Mouse (Mus musculus) brain, adult 2 months (tissue): Measurements from ENCODE around the gene Arhgap24.
A peak's percentile ranks its signal among the peaks of the same experiment; 100 is the strongest.

ENCODE experiments used
- DNase-seq: peaks from one replicate; pipeline ENCODE4 v3.0.0; 2011; ENCODE audit warnings: low read depth, low spot score

Gene Arhgap24

GRCm38 (mm10) chr5:102481215-102482211, at the start of gene Arhgap24:
Gene Arhgap24, plus strand, starts transcription at chr5:102481391.
- DNase-seq = peak; percentile 44

- no peak for DNase-seq
Observed at GRCm38 (mm10) chr5:102434182-102434581, 47.0 kb upstream of the Arhgap24 start.

- no peak for DNase-seq
Observed at GRCm38 (mm10) chr5:102436581-102436980, 44.6 kb upstream of the Arhgap24 start.

GRCm38 (mm10) chr5:102439119-102439877, 41.9 kb upstream of the Arhgap24 start:
- peak; percentile 33 for DNase-seq

GRCm38 (mm10) chr5:102447436-102447835, 33.8 kb upstream of the Arhgap24 start:
- DNase-seq = no peak

- DNase-seq = no peak
Observed at GRCm38 (mm10) chr5:102450897-102451296, 30.3 kb upstream of the Arhgap24 start.

- no peak for DNase-seq
Observed at GRCm38 (mm10) chr5:102452079-102452797, 29.0 kb upstream of the Arhgap24 start.

- no peak for DNase-seq
Observed at GRCm38 (mm10) chr5:102453324-102453723, 27.9 kb upstream of the Arhgap24 start.

- no peak for DNase-seq
Observed at GRCm38 (mm10) chr5:102455247-102455646, 25.9 kb upstream of the Arhgap24 start.

- no peak for DNase-seq
Observed at GRCm38 (mm10) chr5:102460452-102461197, 20.6 kb upstream of the Arhgap24 start.

GRCm38 (mm10) chr5:102462948-102463347, 18.2 kb upstream of the Arhgap24 start:
- no peak for DNase-seq

GRCm38 (mm10) chr5:102465372-102465771, 15.8 kb upstream of the Arhgap24 start:
- no peak for DNase-seq

- DNase-seq = no peak
Observed at GRCm38 (mm10) chr5:102468292-102468691, 12.9 kb upstream of the Arhgap24 start.

GRCm38 (mm10) chr5:102470284-102470683, 10.9 kb upstream of the Arhgap24 start:
- no peak for DNase-seq

GRCm38 (mm10) chr5:102478076-102478475, 3.1 kb upstream of the Arhgap24 start:
- DNase-seq = no peak

GRCm38 (mm10) chr5:102483285-102483975, 2.2 kb downstream of the Arhgap24 start:
- no peak for DNase-seq

GRCm38 (mm10) chr5:102491554-102491953, 10.4 kb downstream of the Arhgap24 start:
- DNase-seq = no peak

GRCm38 (mm10) chr5:102492152-102492551, 11.0 kb downstream of the Arhgap24 start:
- no peak for DNase-seq

- no peak for DNase-seq
Observed at GRCm38 (mm10) chr5:102494827-102495226, 13.6 kb downstream of the Arhgap24 start.

GRCm38 (mm10) chr5:102497205-102497604, 16.0 kb downstream of the Arhgap24 start:
- DNase-seq = peak; percentile 25
